ENCODE assay signal across 8 mouse cellular contexts in the genomic region with DNA sequence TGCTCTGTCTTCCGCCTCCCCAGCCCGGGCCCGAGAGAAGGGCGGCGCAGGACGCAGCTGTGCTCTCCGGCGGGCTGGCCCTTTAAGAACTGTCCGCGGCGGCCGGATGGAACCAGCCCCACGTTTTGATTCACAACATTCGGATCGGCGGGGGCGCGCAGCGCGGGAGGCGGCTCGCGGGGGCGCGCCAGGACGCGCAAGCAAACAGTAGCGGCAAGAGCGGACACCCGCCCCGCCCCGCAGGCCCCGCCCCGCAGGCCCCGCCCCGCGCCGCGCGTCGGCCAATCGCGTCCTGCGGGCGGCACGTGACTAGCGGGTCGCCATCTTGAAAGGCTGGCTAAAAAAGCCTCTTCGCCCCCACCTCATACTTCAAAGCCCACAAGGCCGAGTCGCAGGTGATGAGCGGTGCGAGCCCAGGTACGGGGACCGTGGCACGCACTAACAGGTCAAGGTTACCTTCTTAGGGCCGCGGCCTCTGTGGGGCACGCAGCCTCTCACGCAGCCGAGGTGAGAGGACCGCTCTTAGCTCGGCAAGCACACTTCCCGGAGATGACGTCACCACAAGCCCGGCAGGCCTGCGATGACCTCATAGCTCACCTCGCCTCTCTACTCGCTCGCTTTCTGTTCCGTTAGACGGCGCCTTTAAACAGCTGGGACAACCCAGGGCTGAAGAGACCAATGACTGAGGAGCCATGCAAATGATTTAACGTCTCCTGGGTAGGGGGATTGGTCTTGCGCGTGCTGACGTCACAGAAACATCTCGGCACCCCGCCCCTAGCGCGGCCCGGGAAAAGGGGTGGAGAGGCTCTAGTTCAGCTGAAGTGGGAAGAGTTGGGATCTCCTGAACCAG. TPM values are rescaled to one million over a fixed set of nuclear protein-coding genes. Genes with fewer than 3 reads are reported as not detected.
DNase-seq lines count a peak whose midpoint lies in the region; ATAC-seq and TF ChIP-seq lines count a peak whose summit lies in the region.

No protein-coding gene starts in this region.

- intact Hi-C loops in left cerebral cortex, adult 2 months (cut with DNase I), result loop anchor here (5.0 kb wide), 1 partner anchor 65 kb away; the partner anchor contains the start of gene Faf2

- peak overlapping the region; percentile 77 for H3K4me2 ChIP-seq in hindbrain, embryonic 16.5 days (ENCODE audit: low read length)

- no peak for TF ChIP-seq CTCF in left cerebral cortex, adult 2 months (IDR thresholded peaks at IDR 0.05)

- H3K9me3 ChIP-seq in hindbrain, embryonic 16.5 days (ENCODE audit: control insufficient read depth, low read length), result no peaks in the 10 kb centered on the region

- H3K36me3 ChIP-seq in hindbrain, embryonic 16.5 days (ENCODE audit: control insufficient read depth, insufficient read depth, low read length), result peaks cover 13% of the 10 kb centered on the region

- peaks cover 49% of the 10 kb centered on the region for H3K4me1 ChIP-seq in hindbrain, embryonic 16.5 days (ENCODE audit: control insufficient read depth, insufficient read depth, low read depth, low read length)

- under 1% methylated on average over 61 of the region's 82 CpGs for WGBS in hindbrain, embryonic 16.5 days

- peak overlapping the region; percentile 95 for H3K9ac ChIP-seq in hindbrain, embryonic 16.5 days (ENCODE audit: low read depth, low read length)

- peak; percentile 95 for DNase-seq in WW6 (ENCODE audit: low read depth, low spot score)
- peak; percentile 95 to 99 for DNase-seq in cerebellum, postnatal 4 days (ENCODE audit: low spot score in 2 of 2)
- peak; percentile 98 for DNase-seq in gastrocnemius, adult 18-20 months (ENCODE audit: low spot score)
- DNase-seq in left cerebral cortex, adult 2 months (ENCODE audit: extremely low spot score in 1 of 2, low spot score in 2 of 2), result peak; percentile 97
- peak; percentile 96 to 99 for DNase-seq in right cerebral cortex, adult 2 months (ENCODE audit: low spot score in 2 of 2)
- peak; percentile 97 for DNase-seq in urinary bladder, postnatal 14 days (ENCODE audit: low spot score)

- no peaks in the 10 kb centered on the region for H3K27me3 ChIP-seq in hindbrain, embryonic 16.5 days (replicated peaks; ENCODE audit: control insufficient read depth, insufficient read depth, low read length)

- H3K4me3 ChIP-seq in hindbrain, embryonic 16.5 days (ENCODE audit: low read length), result peak overlapping the region; percentile 69
- H3K4me3 ChIP-seq in left cerebral cortex, adult 2 months, result peak overlapping the region; percentile 100

- peak; percentile 91 for ATAC-seq in hindbrain, embryonic 16.5 days
- peak; percentile 73 for ATAC-seq in megakaryocyte, adult 5-6 weeks (ENCODE audit: poor library complexity, severe bottlenecking)

- H3K27ac ChIP-seq in hindbrain, embryonic 16.5 days (ENCODE audit: low read depth, low read length), result peak overlapping the region; percentile 99
- peak overlapping the region; percentile 100 for H3K27ac ChIP-seq in left cerebral cortex, adult 2 months

RNA-seq across cellular contexts. Expression of gene Rnf44, which starts 5.9 kb away (rescaled TPM):
- total RNA-seq in gastrocnemius, adult 18-20 months (2021), result 10 to 100 TPM; 23.8 to 29.2 TPM
- polyA plus RNA-seq in hindbrain, embryonic 16.5 days (2015; fragmentation: Nextera tagmentation; extraction: Ambion mirVana), result 56.4 and 64.8 TPM in 2 replicates
- total RNA-seq in left cerebral cortex, adult 2 months (2021), result 100 to 1,000 TPM; 156 to 185 TPM
- total RNA-seq in megakaryocyte, adult 5-6 weeks (2015), result 70.0 and 71.3 TPM in 2 replicates
- total RNA-seq in megakaryocyte, adult 5-6 weeks (2017), result 17.8 and 21.2 TPM in 2 replicates

RNA-seq across cellular contexts. Expression of gene Cdhr2, which starts 13.5 kb away (rescaled TPM):
- total RNA-seq in gastrocnemius, adult 18-20 months (2021), result not detected
- polyA plus RNA-seq in hindbrain, embryonic 16.5 days (2015; fragmentation: Nextera tagmentation; extraction: Ambion mirVana), result 0.16 and 0.21 TPM in 2 replicates
- under 1 TPM; 0.16 to 0.45 TPM for total RNA-seq in left cerebral cortex, adult 2 months (2021)
- total RNA-seq in megakaryocyte, adult 5-6 weeks (2015), result not detected in 2 replicates
- not detected in 2 replicates for total RNA-seq in megakaryocyte, adult 5-6 weeks (2017)

Comparison
In these comparisons a context has a peak if more than half of its experiments do, and no peak if none do; other contexts are left out.
1. Peak in every context shown above with its lines: DNase-seq, ATAC-seq, H3K4me3 ChIP-seq and H3K27ac ChIP-seq.